Mouse (Mus musculus) splenic B cell, adult 2 months (primary cell): ENCODE measurements around the gene Tango6.

Experiments
- DNase-seq: peaks from one replicate; pipeline ENCODE4 v3.0.0-alpha.2; 2011; ENCODE audit warnings: low read depth, low spot score
- H3K27me3 ChIP-seq: 2 replicates; pipeline ENCODE4 v1.6.1; 2012; ENCODE audit warnings: mild to moderate bottlenecking, low read length, moderate library complexity, mixed read lengths; ENCODE audit not compliant: control insufficient read depth, poor library complexity, insufficient read depth, severe bottlenecking
- H3K36me3 ChIP-seq: 2 replicates; pipeline ENCODE4 v1.6.1; 2012; ENCODE audit warnings: mild to moderate bottlenecking, low read length, moderate library complexity, mixed read lengths; ENCODE audit not compliant: control insufficient read depth, poor library complexity, insufficient read depth, severe bottlenecking

The Tango6 gene

DNA sequence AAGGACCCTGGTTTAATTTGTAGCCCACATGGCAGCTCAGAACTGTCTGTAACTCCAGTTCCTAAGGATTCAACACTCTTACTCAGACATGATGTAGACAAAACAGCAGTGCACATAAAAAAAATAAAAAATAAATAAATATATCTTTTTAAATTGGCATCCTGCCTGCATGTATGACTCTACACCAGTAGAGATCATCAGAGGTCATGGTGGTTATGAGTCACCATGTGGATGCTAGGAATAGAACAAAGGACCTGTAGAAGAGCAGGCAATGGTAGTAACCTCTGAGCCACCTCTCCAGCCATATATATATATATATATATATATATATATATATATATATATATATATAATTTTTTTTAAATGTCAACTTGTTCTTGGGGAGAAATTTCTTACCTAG, 26.8 kb upstream of the Tango6 start:
- DNase-seq: no peak
- Histone ChIP-seq H3K36me3 (no peaks in the 10 kb centered on the region), H3K27me3 (no peaks in the 10 kb centered on the region)

DNA sequence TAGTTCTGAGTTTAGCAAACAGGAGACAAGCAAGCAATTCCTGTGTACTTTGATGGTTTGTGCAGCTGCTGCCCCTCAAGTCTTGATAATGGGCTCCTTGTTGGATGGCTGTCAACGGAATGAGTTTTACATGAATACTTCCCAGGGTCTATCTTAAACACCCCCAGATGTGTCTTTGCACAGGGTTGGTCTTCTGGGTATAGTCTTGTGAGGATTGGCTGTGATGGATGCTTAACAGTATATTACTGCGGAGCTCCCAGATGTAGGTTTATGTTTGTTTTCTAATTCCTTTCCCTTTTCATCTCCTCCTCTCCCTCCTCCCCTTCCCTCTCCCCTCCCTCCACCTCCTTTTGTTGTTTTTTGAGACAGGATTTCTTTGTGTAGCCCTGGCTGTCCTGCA, 10.1 kb upstream of the Tango6 start:
- no peaks in the 10 kb centered on the region for H3K36me3 ChIP-seq
- no peak for DNase-seq
- no peaks in the 10 kb centered on the region; the same call in 1 of the 2 replicates for H3K27me3 ChIP-seq

GRCm38 (mm10) chr8:106674318-106674717, 8.6 kb upstream of the Tango6 start:
- Histone ChIP-seq H3K27me3 (no peaks in the 10 kb centered on the region; the same call in 1 of the 2 replicates), H3K36me3 (no peaks in the 10 kb centered on the region)
- DNase-seq: no peak

GRCm38 (mm10) chr8:106674894-106675293, 8.0 kb upstream of the Tango6 start:
- Histone ChIP-seq H3K27me3 (no peaks in the 10 kb centered on the region; the same call in 1 of the 2 replicates), H3K36me3 (no peaks in the 10 kb centered on the region)
- DNase-seq: peak; percentile 37

- DNase-seq: no peak
- no peaks in the 10 kb centered on the region for H3K27me3 ChIP-seq
- H3K36me3 ChIP-seq: no peaks in the 10 kb centered on the region
Observed at GRCm38 (mm10) chr8:106684387-106684786, 1.5 kb downstream of the Tango6 start.

DNA sequence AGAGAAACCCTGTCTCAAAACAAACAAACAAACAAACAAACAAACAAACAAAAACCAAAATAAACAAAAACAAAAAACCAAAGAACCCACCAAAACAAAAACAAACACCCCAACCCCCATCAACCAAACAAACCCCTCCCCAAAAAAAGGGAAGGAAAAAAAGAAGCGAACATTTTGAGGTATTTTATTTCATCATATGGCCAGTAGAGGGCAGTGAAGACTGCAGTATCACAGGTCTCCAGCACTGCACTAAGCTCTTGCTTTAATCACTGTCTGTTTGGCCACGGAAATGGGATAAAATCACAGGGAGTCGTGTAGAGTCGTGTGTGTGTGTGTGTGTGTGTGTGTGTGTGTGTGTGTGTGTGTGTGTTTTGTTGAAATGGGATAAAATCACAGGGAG, 4.6 kb downstream of the Tango6 start:
- no peaks in the 10 kb centered on the region for H3K27me3 ChIP-seq
- no peaks in the 10 kb centered on the region; the same call in 1 of the 2 replicates for H3K36me3 ChIP-seq
- peak; percentile 75 for DNase-seq

- Histone ChIP-seq H3K36me3 (peaks cover 12% of the 10 kb centered on the region), H3K27me3 (no peaks in the 10 kb centered on the region)
- no peak for DNase-seq
Observed at GRCm38 (mm10) chr8:106697748-106698248, 14.9 kb downstream of the Tango6 start.

DNA sequence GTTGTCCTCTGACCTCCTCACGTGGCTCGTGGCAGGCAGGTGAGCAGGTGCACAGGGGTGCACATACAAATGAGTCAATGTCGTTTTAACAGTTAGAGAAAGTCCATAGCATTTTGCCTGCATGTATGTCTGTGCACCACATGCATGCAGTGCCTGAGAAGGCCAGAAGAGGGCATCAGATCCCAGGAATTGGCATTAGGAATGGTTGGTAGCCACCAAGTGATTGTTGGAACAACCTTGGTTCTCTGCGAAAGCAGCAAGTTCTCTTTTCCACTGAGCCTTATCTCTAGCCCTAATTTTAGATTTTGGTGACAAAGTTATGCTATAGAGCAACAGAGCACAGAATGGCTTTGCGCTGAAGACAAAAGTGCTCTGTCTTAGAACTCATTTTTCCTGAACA, 16.7 kb downstream of the Tango6 start:
- H3K27me3 ChIP-seq: no peaks in the 10 kb centered on the region
- peaks cover 12% of the 10 kb centered on the region for H3K36me3 ChIP-seq
- peak; percentile 59 for DNase-seq

DNA sequence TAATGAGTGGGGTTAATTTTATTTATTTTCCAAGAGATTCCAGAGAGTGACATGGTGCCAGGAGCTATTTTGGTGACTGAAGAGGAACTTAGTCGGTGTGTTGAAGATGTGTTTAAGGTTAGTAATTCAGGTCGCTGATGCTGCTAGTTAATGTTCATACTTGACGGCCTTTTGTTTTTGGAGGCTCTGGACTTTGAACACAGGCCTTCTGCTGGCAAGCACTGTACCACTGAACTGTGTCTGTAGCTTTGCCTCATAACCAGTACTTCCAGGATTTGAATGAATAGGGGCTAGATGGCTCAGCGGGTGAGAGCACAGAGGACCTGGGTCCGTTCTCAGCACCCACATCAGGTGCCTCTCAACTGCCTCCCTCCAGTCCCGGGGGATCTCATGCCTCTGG, 17.3 kb downstream of the Tango6 start:
- Histone ChIP-seq H3K27me3 (no peaks in the 10 kb centered on the region), H3K36me3 (peaks cover 12% of the 10 kb centered on the region)
- DNase-seq: no peak

DNA sequence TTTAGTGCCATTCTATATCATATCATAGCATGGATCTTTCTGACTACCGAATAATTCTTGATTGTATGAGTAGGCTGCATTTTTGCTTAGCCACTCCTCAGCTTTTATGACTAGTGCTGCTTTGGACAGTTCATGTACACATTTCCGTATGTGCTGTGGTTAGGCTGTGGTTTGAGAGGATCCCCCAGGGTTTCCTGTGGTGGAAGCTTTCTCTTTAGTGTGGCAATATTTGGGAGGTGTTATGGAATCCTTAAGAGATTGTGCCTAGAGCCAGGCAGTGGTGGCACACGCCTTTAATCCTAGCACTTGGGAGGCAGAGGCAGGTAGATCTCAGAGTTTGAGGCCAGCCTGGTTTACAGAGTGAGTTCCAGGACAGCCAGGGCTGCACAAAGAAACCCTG, 18.5 kb downstream of the Tango6 start:
- peaks cover 10% of the 10 kb centered on the region for H3K36me3 ChIP-seq
- DNase-seq: no peak

DNA sequence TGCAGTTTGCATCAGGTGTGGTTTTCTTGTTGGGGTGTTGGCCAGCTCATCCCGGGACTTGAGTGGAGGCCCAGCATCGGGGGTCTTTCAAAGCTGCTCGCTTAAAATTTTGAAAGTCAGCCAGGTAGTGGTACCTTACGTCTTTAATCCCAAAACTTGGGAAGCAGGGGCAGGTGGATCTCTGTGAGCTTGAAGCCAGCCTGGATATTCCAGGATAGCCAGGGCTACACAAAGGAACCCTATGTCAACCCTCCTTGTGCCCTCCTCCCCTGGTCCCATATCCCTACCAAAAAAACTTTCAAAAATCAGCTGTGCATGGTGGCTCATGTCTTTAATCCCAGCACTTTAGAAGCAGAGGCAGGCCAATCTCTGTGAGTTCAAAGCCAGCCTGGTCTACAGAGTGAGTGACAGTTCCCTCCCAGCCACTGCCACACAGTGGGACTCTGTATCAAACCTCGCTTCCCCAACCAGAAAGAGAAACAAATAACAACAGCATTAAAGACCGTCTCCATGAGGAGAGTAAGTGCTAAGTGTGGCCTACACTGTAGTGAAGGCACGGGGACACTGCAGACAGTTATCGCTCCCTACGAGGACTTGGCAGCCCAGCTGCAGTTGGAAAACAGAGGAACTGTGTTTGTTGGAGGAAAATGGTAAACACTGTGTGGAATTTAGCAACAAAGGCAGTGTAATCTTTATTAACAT, 21.5 kb downstream of the Tango6 start:
- Histone ChIP-seq H3K36me3 (peaks cover 4% of the 10 kb centered on the region), H3K27me3 (no peaks in the 10 kb centered on the region)
- DNase-seq: no peak

More for the DNA sequence above, 18.5 kb downstream of the Tango6 start:
- no peaks in the 10 kb centered on the region for H3K27me3 ChIP-seq

DNA sequence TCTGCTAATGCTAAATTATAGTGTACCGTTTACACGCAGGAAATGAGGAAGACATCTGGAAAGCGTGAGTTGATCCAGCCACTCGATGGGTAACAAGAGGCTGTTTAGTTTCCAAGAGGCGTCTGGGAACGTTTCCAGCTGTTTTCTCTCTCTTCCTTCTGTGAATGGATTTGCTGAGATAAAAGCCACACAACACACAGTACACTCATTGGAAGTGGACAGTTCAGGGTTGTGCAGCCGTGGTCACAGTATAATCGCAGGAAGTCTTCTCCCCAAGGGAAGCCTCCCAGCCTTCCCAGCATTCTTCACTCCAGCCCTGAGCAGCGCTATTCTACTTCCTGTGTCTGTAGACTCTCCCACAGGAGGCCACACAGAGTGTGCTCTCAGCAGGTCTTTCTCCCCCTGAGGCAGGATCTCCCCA, 22.0 kb downstream of the Tango6 start:
- H3K27me3 ChIP-seq: no peaks in the 10 kb centered on the region
- H3K36me3 ChIP-seq: no peaks in the 10 kb centered on the region; the same call in 1 of the 2 replicates
- DNase-seq: no peak

DNA sequence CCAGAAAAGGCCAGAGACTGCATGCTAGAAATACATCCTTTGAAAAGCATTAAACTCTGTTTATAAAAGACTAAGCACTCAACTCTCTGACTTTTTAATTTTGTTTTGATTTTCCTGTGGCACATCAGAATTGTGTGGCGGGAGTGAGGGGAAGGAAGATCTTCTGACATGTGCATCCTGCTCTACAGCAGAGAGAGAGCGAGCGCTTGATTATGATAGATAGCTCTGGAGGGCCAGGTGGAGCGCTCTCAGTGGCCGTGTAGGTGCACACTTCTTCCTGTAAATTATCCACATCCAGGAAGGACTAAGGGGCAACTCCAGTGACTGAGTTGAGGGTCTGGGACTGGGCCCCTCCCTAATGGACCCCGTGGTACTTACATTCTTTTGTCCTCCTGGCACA, 23.3 kb downstream of the Tango6 start:
- DNase-seq: no peak
- Histone ChIP-seq H3K27me3 (no peaks in the 10 kb centered on the region), H3K36me3 (no peaks in the 10 kb centered on the region; the same call in 1 of the 2 replicates)

DNA sequence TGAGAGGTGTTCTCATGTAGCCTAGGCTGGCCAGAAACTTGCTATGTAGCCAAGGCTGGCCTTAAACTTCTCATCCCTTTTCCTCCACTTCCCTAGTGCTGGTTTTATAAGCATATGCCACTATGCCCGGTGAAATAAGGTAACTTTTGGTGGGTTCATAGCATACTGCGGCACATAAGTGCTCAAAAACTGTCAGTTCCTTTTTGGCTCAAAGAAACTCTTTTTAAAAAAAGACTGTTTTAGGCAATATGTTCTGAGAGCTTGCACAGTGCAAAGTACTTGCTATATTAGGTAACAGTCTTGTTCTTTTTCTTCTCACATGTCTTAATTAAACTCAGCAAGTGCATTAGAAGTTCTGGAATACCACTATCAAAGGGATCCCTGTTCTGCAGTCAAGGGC, 27.1 kb downstream of the Tango6 start:
- Histone ChIP-seq H3K36me3 (no peaks in the 10 kb centered on the region; the same call in 1 of the 2 replicates), H3K27me3 (no peaks in the 10 kb centered on the region)
- no peak for DNase-seq

DNA sequence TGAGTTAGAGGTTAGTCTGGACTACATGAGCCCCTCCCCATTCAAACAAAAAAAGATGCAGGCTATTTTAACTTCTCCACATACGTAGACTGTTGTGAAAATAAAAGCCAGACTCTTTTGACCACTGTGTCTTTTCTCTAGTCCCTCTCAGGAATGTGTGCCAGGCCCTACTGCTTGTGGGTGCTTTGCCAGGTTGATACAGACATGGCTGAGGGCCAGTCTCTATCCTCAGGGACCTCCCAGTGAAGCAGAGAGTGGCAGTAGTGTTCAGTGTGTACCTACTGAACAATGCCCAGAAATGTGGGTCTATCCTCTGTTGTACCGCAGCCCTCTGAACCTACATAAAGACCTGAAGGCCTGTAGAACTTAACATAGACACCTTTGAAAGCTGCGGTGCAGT, 29.6 kb downstream of the Tango6 start:
- Histone ChIP-seq H3K36me3 (no peaks in the 10 kb centered on the region; the same call in 1 of the 2 replicates), H3K27me3 (no peaks in the 10 kb centered on the region)
- DNase-seq: no peak

GRCm38 (mm10) chr8:106714297-106714696, 31.4 kb downstream of the Tango6 start:
- no peaks in the 10 kb centered on the region for H3K27me3 ChIP-seq
- DNase-seq: no peak
- no peaks in the 10 kb centered on the region for H3K36me3 ChIP-seq
